Mouse (Mus musculus) heart, embryonic 14.5 days (tissue): ENCODE measurements around the gene Avpi1. TPM values are rescaled to one million over a fixed set of nuclear protein-coding genes. Genes with fewer than 3 reads are reported as not detected.

ENCODE experiments used
- ATAC-seq: fragments of 200-750 bp; cut with Nextera tagmentation; 2 replicates; pipeline ENCODE4 v1.8.0; 2017; ENCODE audit warnings: low read depth, moderate TSS enrichment; ENCODE audit not compliant: insufficient number of reproducible peaks, insufficient read depth, low FRiP score
- H3K27ac ChIP-seq, 2 experiments: fragments of 200-500 bp in 1 of 2; fragments of 300-500 bp in 1 of 2; sonication (generic) in 1 of 2; replicated peaks in 1 of 2; 2 replicates each; pipeline ENCODE4 v1.5.1; 2012 to 2014; ENCODE audit warnings: low read depth in 2 of 2, low read length in 2 of 2, control low read depth in 1 of 2, mild to moderate bottlenecking in 1 of 2, mixed read lengths in 1 of 2; ENCODE audit not compliant: control insufficient read depth in 1 of 2, insufficient read depth in 1 of 2
- H3K27me3 ChIP-seq: fragments of 300-500 bp; sonication (generic); 2 replicates; pipeline ENCODE4 v1.6.1; 2014; ENCODE audit warnings: mild to moderate bottlenecking, low read length, control low read depth; ENCODE audit not compliant: control insufficient read depth, insufficient read depth
- H3K36me3 ChIP-seq: fragments of 300-500 bp; sonication (generic); 2 replicates; pipeline ENCODE4 v1.6.1; 2014; ENCODE audit warnings: mild to moderate bottlenecking, control low read depth, low read length, mixed read lengths; ENCODE audit not compliant: control insufficient read depth, insufficient read depth
- H3K4me1 ChIP-seq, 2 experiments: fragments of 200-500 bp in 1 of 2; fragments of 300-500 bp in 1 of 2; sonication (generic) in 1 of 2; 2 replicates each; pipeline ENCODE4 v1.6.1; 2012 to 2014; ENCODE audit warnings: low read length in 2 of 2, control low read depth in 1 of 2, mixed read lengths in 1 of 2; ENCODE audit not compliant: control insufficient read depth in 2 of 2, insufficient read depth in 2 of 2
- H3K4me2 ChIP-seq: fragments of 300-500 bp; sonication (generic); 2 replicates; pipeline ENCODE4 v1.6.1; 2014; ENCODE audit warnings: mild to moderate bottlenecking, low read length
- H3K4me3 ChIP-seq, 2 experiments: fragments of 200-500 bp in 1 of 2; fragments of 300-500 bp in 1 of 2; sonication (generic) in 1 of 2; 2 replicates each; pipeline ENCODE4 v1.5.1; 2012 to 2014; ENCODE audit warnings: low read length in 2 of 2, mild to moderate bottlenecking in 2 of 2, control low read depth in 1 of 2, low read depth in 1 of 2, moderate library complexity in 1 of 2; ENCODE audit not compliant: control insufficient read depth in 1 of 2, insufficient read depth in 1 of 2
- H3K9ac ChIP-seq: fragments of 300-500 bp; sonication (generic); 2 replicates; pipeline ENCODE4 v1.6.1; 2014; ENCODE audit warnings: mild to moderate bottlenecking, low read length
- H3K9me3 ChIP-seq: fragments of 300-500 bp; sonication (generic); 2 replicates; pipeline ENCODE4 v1.6.1; 2016; ENCODE audit warnings: low read length, control low read depth; ENCODE audit not compliant: control insufficient read depth
- WGBS: fragments of 180-500 bp; shearing (Covaris S2); extraction: QIAGEN DNeasy Blood & Tissue Kit; methylation state at CpG from one replicate; pipeline ENCODE4 v1.1.7; 2014; 5-methylcytosine and 5-hydroxymethylcytosine counted together
- polyA plus RNA-seq: library from polyadenylated mRNA; unstranded; fragments of >200 nt; fragmentation: Nextera tagmentation; extraction: Ambion mirVana; gene quantifications from 2 replicates; pipeline ENCODE4 v1.2.1, GENCODE M21; 2014

Gene Avpi1
- polyA plus RNA-seq, 1 experiment from 2014 or later = 38.2 TPM

- peaks cover 10% of the 10 kb centered on the region; the same call in 1 of the 2 replicates for H3K36me3 ChIP-seq
- 91% methylated on average over 12 of the region's 12 CpGs for WGBS
- no peaks in the 10 kb centered on the region for H3K4me1 ChIP-seq
- no peak overlapping the region for H3K4me3 ChIP-seq
- no peak for ATAC-seq
- H3K4me2 ChIP-seq = no peak overlapping the region
- H3K27ac ChIP-seq = no peak overlapping the region
- H3K9ac ChIP-seq = no peak overlapping the region
- H3K9me3 ChIP-seq = no peaks in the 10 kb centered on the region
- no peaks in the 10 kb centered on the region for H3K27me3 ChIP-seq
These were observed 49.9 kb downstream of the Avpi1 start for GRCm38 (mm10) chr19:42079006-42079405.

DNA sequence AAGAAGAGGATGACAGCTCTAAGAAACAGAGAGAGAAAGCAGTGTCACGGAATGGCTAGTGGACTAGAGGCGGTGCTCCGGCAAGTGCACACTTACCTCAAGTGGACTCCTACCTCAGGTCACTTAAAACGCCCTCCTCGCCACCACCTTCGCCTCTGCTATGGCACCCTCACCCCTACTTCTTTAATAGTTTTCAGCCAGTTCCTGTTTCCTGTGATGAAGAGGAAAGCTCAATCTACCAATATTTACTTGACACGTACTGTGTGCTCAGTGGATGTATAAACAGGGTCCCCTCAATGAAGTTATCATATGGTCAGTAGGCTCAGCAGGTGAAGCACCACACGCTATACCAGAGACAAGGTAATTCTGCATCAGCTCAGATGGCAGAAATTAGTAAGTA lies 50.3 kb downstream of the Avpi1 start:
- WGBS = 90% methylated on average over 8 of the region's 8 CpGs
- Histone ChIP-seq H3K9me3 (no peaks in the 10 kb centered on the region), H3K4me1 (no peaks in the 10 kb centered on the region), H3K4me3 (no peak overlapping the region), H3K27me3 (no peaks in the 10 kb centered on the region), H3K9ac (no peak overlapping the region), H3K36me3 (peaks cover 10% of the 10 kb centered on the region; the same call in 1 of the 2 replicates), H3K27ac (no peak overlapping the region), H3K4me2 (no peak overlapping the region)
- ATAC-seq = no peak

- Histone ChIP-seq H3K27ac (no peak overlapping the region), H3K4me1 (no peaks in the 10 kb centered on the region), H3K27me3 (no peaks in the 10 kb centered on the region), H3K4me3 (no peak overlapping the region), H3K9me3 (no peaks in the 10 kb centered on the region), H3K9ac (no peak overlapping the region), H3K4me2 (no peak overlapping the region), H3K36me3 (peaks cover 10% of the 10 kb centered on the region; the same call in 1 of the 2 replicates)
- 88% methylated on average over 16 of the region's 16 CpGs for WGBS
- no peak for ATAC-seq
These were observed 52.9 kb downstream of the Avpi1 start for GRCm38 (mm10) chr19:42075992-42076391.

DNA sequence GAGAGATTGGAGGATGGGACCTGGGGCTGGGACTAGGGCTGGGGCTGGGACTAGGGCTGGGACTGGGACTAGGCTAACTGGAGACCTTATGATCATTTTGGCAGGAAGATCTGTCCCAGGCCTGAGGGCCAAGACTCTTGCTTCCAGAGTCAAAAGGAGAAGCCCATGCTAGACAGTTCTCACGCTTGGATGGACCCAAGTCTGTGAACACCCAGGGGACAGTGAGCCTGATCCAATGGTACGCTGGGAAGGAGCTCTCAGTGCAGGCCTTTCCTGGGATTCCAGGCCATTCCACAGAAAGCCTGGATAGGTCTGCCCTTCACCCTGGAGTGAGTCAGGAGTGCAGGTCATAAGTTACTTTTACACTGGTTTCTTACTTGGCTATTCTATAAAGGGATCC lies 53.8 kb downstream of the Avpi1 start:
- Histone ChIP-seq H3K4me2 (no peak overlapping the region), H3K9me3 (no peaks in the 10 kb centered on the region), H3K36me3 (peaks cover 10% of the 10 kb centered on the region; the same call in 1 of the 2 replicates), H3K27ac (no peak overlapping the region), H3K27me3 (no peaks in the 10 kb centered on the region), H3K4me1 (no peaks in the 10 kb centered on the region), H3K9ac (no peak overlapping the region), H3K4me3 (no peak overlapping the region)
- no peak for ATAC-seq
- WGBS = 85% methylated on average over 2 of the region's 2 CpGs

Other genes starting within 250 kb of the Avpi1 start
- 5.8 and 6.4 TPM in 2 replicates for gene Rrp12, start 232.9 kb downstream of the Avpi1 start, polyA plus RNA-seq
- gene Pgam1, start 217.1 kb downstream of the Avpi1 start, polyA plus RNA-seq = 787 and 805 TPM in 2 replicates
- gene Exosc1, start 195.6 kb downstream of the Avpi1 start, polyA plus RNA-seq = 40.8 and 42.0 TPM in 2 replicates
- 42.3 and 47.8 TPM in 2 replicates for gene Zdhhc16, start 195.6 kb downstream of the Avpi1 start, polyA plus RNA-seq
- 24.4 and 28.3 TPM in 2 replicates for gene Mms19, start 147.9 kb downstream of the Avpi1 start, polyA plus RNA-seq
- 11.8 and 13.2 TPM in 2 replicates for gene Ubtd1, start 147.3 kb downstream of the Avpi1 start, polyA plus RNA-seq
- gene Ankrd2, start 93.1 kb downstream of the Avpi1 start, polyA plus RNA-seq = not detected in 2 replicates
- 0.74 and 0.76 TPM in 2 replicates for gene Hoga1, start 83.4 kb downstream of the Avpi1 start, polyA plus RNA-seq
- not detected in 2 replicates for gene 4933411K16Rik, start 76.8 kb downstream of the Avpi1 start, polyA plus RNA-seq
- 14.0 and 15.6 TPM in 2 replicates for gene Morn4, start 42.7 kb downstream of the Avpi1 start, polyA plus RNA-seq
- 19.2 and 20.2 TPM in 2 replicates for gene Pi4k2a, start 38.6 kb downstream of the Avpi1 start, polyA plus RNA-seq
- 17.8 and 25.0 TPM in 2 replicates for gene Marveld1, start 18.3 kb upstream of the Avpi1 start, polyA plus RNA-seq
- 14.7 and 15.7 TPM in 2 replicates for gene Zfyve27, start 34.9 kb upstream of the Avpi1 start, polyA plus RNA-seq
- gene Sfrp5, start 73.2 kb upstream of the Avpi1 start, polyA plus RNA-seq = 4.3 and 4.4 TPM in 2 replicates
- 0.11 and 0.34 TPM in 2 replicates for gene Golga7b, start 118.5 kb upstream of the Avpi1 start, polyA plus RNA-seq